Mouse (Mus musculus): ENCODE results near the gene Hist1h3h. TPM values are rescaled to one million over a fixed set of nuclear protein-coding genes. Genes with fewer than 3 reads are reported as not detected.
A peak's percentile ranks its signal among the peaks of the same experiment; 100 is the strongest.
"Not testable (repeated sequence)": the region's sequence is repeated elsewhere in the genome, so short reads cannot be mapped to it uniquely, and the experiment has no call there.

Gene Hist1h3h
- total RNA-seq, 4 experiments from 2014 or later: 5.0 to 19.2 (median 10.1) TPM

- no peak for DNase-seq (ENCODE audit: low spot score)
Measured at GRCm38 (mm10) chr13:21727948-21728572, 10.6 kb downstream of the Hist1h3h start.

DNA sequence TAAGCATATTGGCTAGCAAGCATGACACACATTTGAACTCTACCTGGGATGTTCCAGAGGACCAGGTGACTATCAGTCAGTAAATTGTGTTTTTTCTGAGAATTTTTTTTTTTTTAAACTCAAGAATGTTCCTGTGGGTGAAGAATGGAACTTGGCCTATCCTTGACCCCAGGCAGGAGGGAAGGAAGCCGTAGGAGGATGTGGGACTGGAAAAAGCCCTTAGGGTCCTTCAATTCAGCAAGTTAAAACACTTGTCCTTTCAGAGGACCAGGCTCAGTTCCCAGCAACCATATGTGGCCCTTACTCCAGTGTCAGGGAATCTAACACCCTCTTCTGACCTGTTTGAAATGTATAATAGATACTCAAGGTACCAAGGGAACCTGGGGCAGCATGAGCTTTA is 12.1 kb downstream of the Hist1h3h start:
- DNase-seq (ENCODE audit: low spot score): no peak

DNA sequence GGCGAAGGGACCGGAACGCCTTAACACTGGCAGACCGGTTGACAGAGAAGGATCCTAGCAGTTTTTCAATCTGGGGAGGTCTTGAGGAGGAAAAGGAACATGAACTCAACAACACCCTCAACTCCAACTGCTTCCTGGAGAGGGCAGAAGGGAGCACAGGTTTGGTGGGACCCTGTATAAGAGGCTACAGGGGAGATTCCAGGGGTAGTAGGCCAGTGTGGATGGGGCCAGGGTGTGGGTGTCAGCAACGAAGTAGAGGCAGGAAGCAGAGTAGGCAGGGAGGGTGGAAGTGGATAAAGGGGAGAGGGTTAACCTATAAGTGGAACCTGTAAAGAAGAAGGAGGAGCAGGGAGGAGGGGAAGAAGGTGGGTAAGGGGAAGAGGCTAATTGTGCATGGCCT is 16.0 kb downstream of the Hist1h3h start:
- no peak for DNase-seq (ENCODE audit: low spot score)

- DNase-seq (ENCODE audit: low spot score): peak; percentile 88
Measured at GRCm38 (mm10) chr13:21734010-21734905, 16.8 kb downstream of the Hist1h3h start.

DNA sequence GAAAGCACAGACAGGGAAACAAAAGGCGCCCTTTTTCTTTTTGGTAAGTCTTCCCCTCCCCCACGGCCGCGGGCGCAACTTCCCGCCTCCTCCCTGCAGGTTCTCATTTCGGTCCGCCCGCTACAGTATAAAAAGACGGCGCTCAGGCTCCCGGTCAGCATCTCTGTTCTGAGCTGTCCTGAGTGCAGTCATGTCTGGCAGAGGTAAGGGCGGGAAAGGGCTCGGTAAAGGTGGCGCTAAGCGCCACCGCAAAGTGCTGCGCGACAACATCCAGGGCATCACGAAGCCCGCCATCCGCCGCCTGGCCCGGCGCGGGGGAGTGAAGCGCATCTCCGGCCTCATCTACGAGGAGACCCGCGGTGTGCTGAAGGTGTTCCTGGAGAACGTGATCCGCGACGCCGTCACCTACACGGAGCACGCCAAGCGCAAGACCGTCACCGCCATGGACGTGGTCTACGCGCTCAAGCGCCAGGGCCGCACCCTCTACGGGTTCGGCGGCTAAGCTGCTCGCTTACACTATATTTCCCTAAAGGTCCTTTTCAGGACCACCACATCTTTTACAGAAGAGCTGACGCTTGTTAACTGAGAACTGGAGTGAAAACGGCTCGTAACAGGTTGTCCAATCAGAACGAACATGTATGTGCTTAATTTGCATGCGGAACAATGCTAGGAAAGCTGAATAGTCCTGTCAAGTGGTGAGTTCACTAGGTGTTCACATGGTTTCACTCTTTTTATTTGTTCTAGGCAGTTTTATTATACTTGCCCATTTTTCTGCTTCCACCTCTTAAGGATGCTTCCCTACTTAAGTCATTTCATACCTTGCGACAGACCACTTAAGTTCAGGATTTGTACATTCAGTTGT is 17.7 kb downstream of the Hist1h3h start, which contains the start of gene Hist1h4j:
TSS of gene Hist1h4j (plus strand) at position 159 of the 862 bp plus-strand sequence.
- peak; percentile 45 for DNase-seq (ENCODE audit: low spot score)

DNA sequence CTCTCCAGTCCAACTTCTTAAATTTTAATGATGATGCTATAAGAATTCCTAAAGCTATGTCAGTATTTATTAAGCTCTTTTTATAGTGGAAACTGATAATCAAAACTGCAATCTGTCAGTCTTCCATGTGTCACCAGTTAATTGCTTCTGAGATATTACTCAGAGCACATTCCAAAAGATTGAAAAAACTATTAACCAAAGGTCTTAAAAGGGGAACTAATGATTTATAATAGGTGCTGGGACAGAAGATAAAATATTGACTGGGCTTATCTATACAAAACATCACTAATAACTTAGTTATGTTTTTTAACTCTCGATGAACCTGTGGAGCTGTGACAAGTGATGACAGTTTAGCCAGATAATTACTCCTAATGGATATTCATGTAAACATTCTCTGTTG is 27.5 kb downstream of the Hist1h3h start:
- DNase-seq (ENCODE audit: low spot score): no peak

GRCm38 (mm10) chr13:21749387-21750158 is 32.1 kb downstream of the Hist1h3h start:
- DNase-seq (ENCODE audit: low spot score): no peak

- peak; percentile 75 for DNase-seq (ENCODE audit: low spot score)
Measured at GRCm38 (mm10) chr13:21750159-21751017, 32.9 kb downstream of the Hist1h3h start, which contains the start of gene Hist1h4k. Gene Hist1h4k, minus strand, starts transcription at chr13:21750505.

- no peak for DNase-seq (ENCODE audit: low spot score)
Measured at GRCm38 (mm10) chr13:21751417-21751816, 34.0 kb downstream of the Hist1h3h start.

DNA sequence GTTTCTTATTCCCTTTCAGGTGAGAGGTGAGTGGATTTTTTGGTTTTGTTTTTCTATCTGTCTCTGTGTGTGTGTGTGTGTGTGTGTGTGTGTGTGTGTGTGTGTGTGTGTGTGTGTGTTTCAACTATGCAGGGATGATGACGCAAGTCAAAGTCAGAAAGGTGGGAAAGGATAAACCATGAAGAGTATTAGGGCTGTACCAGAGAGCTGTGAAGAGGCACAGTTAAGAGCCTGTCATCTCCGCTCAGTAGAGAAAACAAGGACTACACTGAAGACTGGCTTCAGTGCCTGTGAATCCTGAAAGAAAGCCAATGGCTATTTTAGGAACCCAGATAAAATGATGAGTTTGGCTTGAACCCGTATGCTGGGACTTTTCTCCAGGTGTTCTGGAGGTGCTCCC is 34.4 kb downstream of the Hist1h3h start:
- no peak for DNase-seq (ENCODE audit: low spot score)

DNA sequence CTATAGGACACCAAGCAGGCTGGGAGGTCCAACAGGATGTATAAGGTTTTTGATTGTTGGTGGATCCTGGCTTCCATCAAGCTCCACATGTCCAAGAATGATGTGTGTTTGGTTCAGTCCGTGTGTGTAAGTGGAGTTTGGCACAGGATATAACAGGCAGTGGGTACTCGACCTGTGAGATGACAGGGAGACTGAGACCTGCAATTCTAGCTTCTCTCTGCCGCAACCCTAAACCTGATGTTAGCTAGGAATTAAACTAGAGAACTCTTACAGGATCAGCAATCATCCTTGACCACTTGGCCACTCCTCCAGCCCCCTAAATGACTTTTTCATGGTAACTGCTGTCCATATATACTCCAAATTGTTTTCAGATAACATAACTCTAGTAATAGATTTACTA is 34.9 kb downstream of the Hist1h3h start:
- no peak for DNase-seq (ENCODE audit: low spot score)

GRCm38 (mm10) chr13:21753051-21753523 is 35.6 kb downstream of the Hist1h3h start:
- DNase-seq (ENCODE audit: low spot score): no peak

GRCm38 (mm10) chr13:21753524-21754285 is 36.2 kb downstream of the Hist1h3h start, which contains the start of the genes Hist1h2ak and Hist1h2bn:
Gene Hist1h2ak, minus strand, starts transcription at chr13:21753827.
Gene Hist1h2bn, plus strand, starts transcription at chr13:21754123.
- peak; percentile 89 for DNase-seq (ENCODE audit: low spot score)

- not testable (repeated sequence) for DNase-seq (ENCODE audit: low spot score)
Measured at GRCm38 (mm10) chr13:21754294-21755001, 37.0 kb downstream of the Hist1h3h start.

- DNase-seq (ENCODE audit: low spot score): no peak
Measured at GRCm38 (mm10) chr13:21755707-21756106, 38.2 kb downstream of the Hist1h3h start.
